Mouse (Mus musculus) CH12F3 (cell line): ENCODE measurements around the gene Ctnnbip1.

Experiments used
- in situ Hi-C: fragments of 300-500 bp; cut with MboI; formaldehyde crosslinking; loops from 2 replicates; pipeline ENCODE4 v1.14.3; 2020; ENCODE audit warnings: low sequenced_read_pairs

Gene Ctnnbip1

GRCm38 (mm10) chr4:149578831-149579230 is 60.8 kb downstream of the Ctnnbip1 start:
- in situ Hi-C loops: no loop called here

GRCm38 (mm10) chr4:149585236-149585635 is 67.2 kb downstream of the Ctnnbip1 start:
- in situ Hi-C loops: no loop called here

- in situ Hi-C loops: no loop called here
These were observed 68.2 kb downstream of the Ctnnbip1 start, which contains the start of gene Clstn1 for GRCm38 (mm10) chr4:149586044-149586782. Gene Clstn1, plus strand, starts transcription at chr4:149586468.

GRCm38 (mm10) chr4:149586783-149587595 is 69.0 kb downstream of the Ctnnbip1 start:
- in situ Hi-C loops: no loop called here

GRCm38 (mm10) chr4:149587596-149588168 is 69.6 kb downstream of the Ctnnbip1 start:
- in situ Hi-C loops: no loop called here

GRCm38 (mm10) chr4:149590200-149590599 is 72.2 kb downstream of the Ctnnbip1 start:
- in situ Hi-C loops: no loop called here

- in situ Hi-C loops: no loop called here
These were observed 73.5 kb downstream of the Ctnnbip1 start for GRCm38 (mm10) chr4:149591486-149591885.

GRCm38 (mm10) chr4:149594913-149595581 is 77.0 kb downstream of the Ctnnbip1 start:
- in situ Hi-C loops: no loop called here

- in situ Hi-C loops: no loop called here
These were observed 79.7 kb downstream of the Ctnnbip1 start for GRCm38 (mm10) chr4:149597641-149598208.

GRCm38 (mm10) chr4:149599549-149599948 is 81.5 kb downstream of the Ctnnbip1 start:
- in situ Hi-C loops: no loop called here

- in situ Hi-C loops: no loop called here
These were observed 82.1 kb downstream of the Ctnnbip1 start for GRCm38 (mm10) chr4:149600130-149600529.

GRCm38 (mm10) chr4:149601484-149601883 is 83.4 kb downstream of the Ctnnbip1 start:
- in situ Hi-C loops: no loop called here

- in situ Hi-C loops: no loop called here
These were observed 84.2 kb downstream of the Ctnnbip1 start for GRCm38 (mm10) chr4:149602236-149602635.

- in situ Hi-C loops: no loop called here
These were observed 85.8 kb downstream of the Ctnnbip1 start for GRCm38 (mm10) chr4:149603860-149604259.

GRCm38 (mm10) chr4:149604518-149604917 is 86.5 kb downstream of the Ctnnbip1 start:
- in situ Hi-C loops: no loop called here

- in situ Hi-C loops: no loop called here
These were observed 88.0 kb downstream of the Ctnnbip1 start for GRCm38 (mm10) chr4:149606056-149606455.

GRCm38 (mm10) chr4:149606766-149607358 is 88.8 kb downstream of the Ctnnbip1 start:
- in situ Hi-C loops: no loop called here

- in situ Hi-C loops: no loop called here
These were observed 89.7 kb downstream of the Ctnnbip1 start for GRCm38 (mm10) chr4:149607591-149608308.

GRCm38 (mm10) chr4:149608309-149608638 is 90.2 kb downstream of the Ctnnbip1 start:
- in situ Hi-C loops: no loop called here
